Mouse (Mus musculus) kidney, adult 2 months (tissue): ENCODE data around the gene Nr2f6.

Experiments
- CTCF ChIP-seq: fragments of 200-500 bp; conservative IDR thresholded peaks from 2 replicates; pipeline ENCODE4 v1.5.1; 2011; ENCODE audit warnings: low read depth, mild to moderate bottlenecking, control low read depth, low read length, moderate library complexity, mixed read lengths; ENCODE audit not compliant: insufficient read depth, insufficient read length
- POLR2A ChIP-seq: fragments of 200-500 bp; IDR thresholded peaks from one replicate; pipeline ENCODE4 v1.6.1; 2011; ENCODE audit warnings: low read depth, low read length, control low read depth

GRCm38 (mm10) chr8:71374616-71375206 is 7.0 kb downstream of the Nr2f6 start:
- TF ChIP-seq POLR2A (no peak), CTCF (no peak)
